Mouse (Mus musculus) lung, postnatal 36 days (tissue): ENCODE data around the gene Dok5.

ENCODE experiments used
- DNase-seq: peaks from one replicate; pipeline ENCODE4 v3.0.0; 2022; ENCODE audit warnings: mixed read lengths

Dok5 gene

GRCm38 (mm10) chr2:170731632-170732561 lies at the start of gene Dok5:
Dok5 (plus strand) TSS chr2:170731807.
- peak; percentile 24 for DNase-seq

- no peak for DNase-seq
These were observed 48.2 kb upstream of the Dok5 start for GRCm38 (mm10) chr2:170683385-170683784.

GRCm38 (mm10) chr2:170695071-170695936 lies 36.3 kb upstream of the Dok5 start:
- DNase-seq = no peak

- no peak for DNase-seq
These were observed 35.6 kb upstream of the Dok5 start for GRCm38 (mm10) chr2:170695937-170696510.

GRCm38 (mm10) chr2:170700471-170700870 lies 31.1 kb upstream of the Dok5 start:
- DNase-seq = no peak

GRCm38 (mm10) chr2:170706488-170706887 lies 25.1 kb upstream of the Dok5 start:
- no peak for DNase-seq

- no peak for DNase-seq
These were observed 23.9 kb upstream of the Dok5 start for GRCm38 (mm10) chr2:170707672-170708071.

GRCm38 (mm10) chr2:170708901-170709300 lies 22.7 kb upstream of the Dok5 start:
- no peak for DNase-seq

- no peak for DNase-seq
These were observed 18.8 kb upstream of the Dok5 start for GRCm38 (mm10) chr2:170712658-170713285.

- DNase-seq = no peak
These were observed 11.2 kb upstream of the Dok5 start for GRCm38 (mm10) chr2:170720386-170720785.

GRCm38 (mm10) chr2:170724136-170724535 lies 7.5 kb upstream of the Dok5 start:
- DNase-seq = no peak

- DNase-seq = no peak
These were observed 6.9 kb upstream of the Dok5 start for GRCm38 (mm10) chr2:170724716-170725115.

- DNase-seq = no peak
These were observed 5.8 kb upstream of the Dok5 start for GRCm38 (mm10) chr2:170725796-170726195.

GRCm38 (mm10) chr2:170726996-170727710 lies 4.5 kb upstream of the Dok5 start:
- no peak for DNase-seq

GRCm38 (mm10) chr2:170728864-170729263 lies 2.7 kb upstream of the Dok5 start:
- no peak for DNase-seq

- DNase-seq = no peak
These were observed 1.9 kb upstream of the Dok5 start for GRCm38 (mm10) chr2:170729661-170730060.

GRCm38 (mm10) chr2:170730136-170730535 lies 1.5 kb upstream of the Dok5 start:
- no peak for DNase-seq

- DNase-seq = no peak
These were observed 826 bp upstream of the Dok5 start for GRCm38 (mm10) chr2:170730781-170731180.

GRCm38 (mm10) chr2:170731205-170731604 lies 402 bp upstream of the Dok5 start:
- no peak for DNase-seq

GRCm38 (mm10) chr2:170733671-170734070 lies 2.1 kb downstream of the Dok5 start:
- no peak for DNase-seq

- DNase-seq = no peak
These were observed 2.8 kb downstream of the Dok5 start for GRCm38 (mm10) chr2:170734446-170734845.

- no peak for DNase-seq
These were observed 6.8 kb downstream of the Dok5 start for GRCm38 (mm10) chr2:170738446-170738845.
